Mouse (Mus musculus) heart, postnatal 0 days (tissue): ENCODE results near the gene Cenpn. TPM values are rescaled to one million over a fixed set of nuclear protein-coding genes. Genes with fewer than 3 reads are reported as not detected.
A peak's percentile ranks its signal among the peaks of the same experiment; 100 is the strongest.

ENCODE experiments used
- ATAC-seq: fragments of 200-750 bp; cut with Nextera tagmentation; 2 replicates; pipeline ENCODE4 v1.8.0; 2017; ENCODE audit warnings: low read depth, moderate number of reproducible peaks, moderate library complexity; ENCODE audit not compliant: insufficient read depth
- DNase-seq: peaks from one replicate; pipeline ENCODE4 v3.0.0-alpha.2; 2016; ENCODE audit warnings: low spot score
- H3K27ac ChIP-seq: fragments of 300-500 bp; sonication (generic); 2 replicates; pipeline ENCODE4 v1.5.1; 2014; ENCODE audit warnings: low read depth, mild to moderate bottlenecking
- H3K27me3 ChIP-seq: fragments of 300-500 bp; sonication (generic); 2 replicates; pipeline ENCODE4 v1.6.1; 2014; ENCODE audit warnings: low read length, mixed read lengths; ENCODE audit not compliant: control insufficient read depth, insufficient read depth
- H3K36me3 ChIP-seq: fragments of 300-500 bp; sonication (generic); replicated peaks from 2 replicates; pipeline ENCODE4 v1.6.1; 2014; ENCODE audit warnings: low read length, mixed read lengths; ENCODE audit not compliant: control insufficient read depth, insufficient read depth
- H3K4me1 ChIP-seq: fragments of 300-500 bp; sonication (generic); 2 replicates; pipeline ENCODE4 v1.6.1; 2014; ENCODE audit warnings: antibody characterized with exemption; ENCODE audit not compliant: control insufficient read depth, insufficient read depth
- H3K4me2 ChIP-seq: fragments of 300-500 bp; sonication (generic); 2 replicates; pipeline ENCODE4 v1.6.1; 2014; ENCODE audit warnings: low read depth, mild to moderate bottlenecking, low read length, moderate library complexity
- H3K4me3 ChIP-seq: fragments of 300-500 bp; sonication (generic); 2 replicates; pipeline ENCODE4 v1.5.1; 2014; ENCODE audit warnings: low read depth, low read length
- H3K9ac ChIP-seq: fragments of 300-500 bp; sonication (generic); replicated peaks from 2 replicates; pipeline ENCODE4 v1.6.1; 2014; ENCODE audit warnings: low read depth, low read length, mixed read lengths
- H3K9me3 ChIP-seq: fragments of 300-500 bp; sonication (generic); replicated peaks from 2 replicates; pipeline ENCODE4 v1.6.1; 2016; ENCODE audit warnings: low read length; ENCODE audit not compliant: control insufficient read depth
- CTCF ChIP-seq: IDR thresholded peaks from 2 replicates; pipeline ENCODE4 v1.5.1; 2016; ENCODE audit warnings: antibody characterized with exemption, control low read depth, low read depth
- EP300 ChIP-seq: IDR thresholded peaks from 2 replicates; pipeline ENCODE4 v1.6.1; 2016; ENCODE audit warnings: antibody characterized with exemption, low read depth
- WGBS: fragments of 180-500 bp; shearing (Covaris S2); extraction: QIAGEN DNeasy Blood & Tissue Kit; methylation state at CpG from one replicate; pipeline ENCODE4 v1.1.7; 2014; 5-methylcytosine and 5-hydroxymethylcytosine counted together
- polyA plus RNA-seq: library from polyadenylated mRNA; unstranded; fragments of >200 nt; fragmentation: Nextera tagmentation; extraction: Ambion mirVana; gene quantifications from 2 replicates; pipeline ENCODE4 v1.2.1, GENCODE M21; 2015
- total RNA-seq: library from RNA; depleted of rRNA; stranded (reverse); fragments of >200 nt; gene quantifications from 2 replicates; pipeline ENCODE4 v1.2.3, GENCODE M21; 2014; ENCODE audit warnings: low replicate concordance

Gene Cenpn
- total and polyA plus RNA-seq, 2 experiments from 2014 or later: 4.4 to 10.1 TPM

DNA sequence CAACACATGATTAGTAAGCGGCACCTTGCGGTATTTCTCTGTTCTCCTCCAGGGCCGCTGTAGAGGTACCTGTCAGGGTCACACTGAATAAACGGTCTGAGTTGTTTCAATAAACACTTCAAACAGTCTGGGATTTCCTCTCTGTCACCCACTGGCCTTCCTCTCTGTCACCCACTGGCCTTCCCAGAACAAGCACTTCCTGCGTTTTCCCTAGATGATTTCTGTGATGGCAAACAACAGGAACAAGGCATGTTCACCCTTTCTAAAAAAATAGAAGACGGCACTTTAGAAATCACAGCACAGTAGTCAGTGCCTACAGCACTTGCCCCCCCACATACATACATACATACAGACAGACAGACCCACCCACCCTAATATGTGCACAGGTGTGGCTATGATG lies 26.0 kb upstream of the Cenpn start:
- Histone ChIP-seq H3K27ac (no peak overlapping the region), H3K27me3 (no peaks in the 10 kb centered on the region), H3K4me1 (no peaks in the 10 kb centered on the region), H3K4me3 (no peak overlapping the region), H3K9ac (no peak overlapping the region), H3K9me3 (no peaks in the 10 kb centered on the region), H3K4me2 (no peak overlapping the region), H3K36me3 (peaks cover 23% of the 10 kb centered on the region; the same call in 1 of the 2 replicates)
- ATAC-seq (no peak), DNase-seq (no peak)
- no peak for TF ChIP-seq EP300
- no peak for TF ChIP-seq CTCF
- WGBS: 83% methylated on average over 6 of the region's 6 CpGs

DNA sequence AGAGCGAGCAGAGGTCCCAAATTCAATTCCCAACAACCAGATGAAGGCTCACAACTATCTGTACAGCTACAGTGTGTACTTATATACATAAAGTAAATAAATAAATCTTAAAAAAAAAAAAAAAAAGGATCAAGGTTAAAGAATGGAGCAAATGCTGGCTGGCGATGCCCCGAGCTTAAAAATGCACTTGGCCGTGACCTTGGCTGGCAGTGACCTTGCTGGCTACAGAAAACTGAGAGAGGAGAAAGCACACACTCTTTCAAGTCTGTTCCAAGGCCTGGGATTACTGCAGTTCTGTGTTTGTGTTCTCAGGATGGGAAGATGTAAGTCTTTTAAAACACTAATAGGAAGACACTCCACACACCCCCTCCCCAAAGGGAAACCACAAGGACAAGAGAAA lies 16.8 kb upstream of the Cenpn start:
- WGBS: 81% methylated on average over 4 of the region's 4 CpGs
- TF ChIP-seq EP300 (no peak), CTCF (no peak)
- ATAC-seq (no peak), DNase-seq (no peak)
- H3K9ac ChIP-seq: no peak overlapping the region
- H3K4me1 ChIP-seq: no peaks in the 10 kb centered on the region
- no peaks in the 10 kb centered on the region for H3K27me3 ChIP-seq
- no peaks in the 10 kb centered on the region for H3K9me3 ChIP-seq
- no peak overlapping the region for H3K4me2 ChIP-seq
- H3K27ac ChIP-seq: no peak overlapping the region
- H3K4me3 ChIP-seq: no peak overlapping the region
- H3K36me3 ChIP-seq: peaks cover 10% of the 10 kb centered on the region; the same call in 1 of the 2 replicates

DNA sequence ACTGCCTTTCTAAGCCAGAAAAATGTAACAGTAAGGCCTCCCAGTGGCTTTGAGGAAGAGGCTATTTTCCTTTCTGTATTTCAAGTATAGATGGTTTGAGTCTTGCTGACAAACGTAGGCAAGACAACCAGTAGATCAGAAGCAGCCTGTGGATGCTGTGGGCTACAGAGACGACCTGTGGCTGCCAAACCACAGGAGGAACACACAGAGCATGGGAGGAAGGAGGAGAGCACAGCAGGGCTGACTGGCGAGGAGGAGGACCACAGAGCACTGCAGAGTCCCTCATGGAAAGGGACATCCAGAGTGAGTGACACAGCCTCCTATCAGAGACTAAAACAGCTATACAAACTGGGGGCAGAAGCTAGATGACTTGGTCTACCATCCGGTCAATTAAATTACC lies 16.3 kb upstream of the Cenpn start:
- Histone ChIP-seq H3K27ac (no peak overlapping the region), H3K27me3 (no peaks in the 10 kb centered on the region), H3K36me3 (peaks cover 16% of the 10 kb centered on the region; the same call in 1 of the 2 replicates), H3K4me1 (no peaks in the 10 kb centered on the region), H3K9ac (no peak overlapping the region), H3K9me3 (no peaks in the 10 kb centered on the region), H3K4me2 (no peak overlapping the region), H3K4me3 (no peak overlapping the region)
- TF ChIP-seq CTCF: no peak
- 81% methylated on average over 4 of the region's 4 CpGs for WGBS
- DNase-seq (no peak), ATAC-seq (no peak)

DNA sequence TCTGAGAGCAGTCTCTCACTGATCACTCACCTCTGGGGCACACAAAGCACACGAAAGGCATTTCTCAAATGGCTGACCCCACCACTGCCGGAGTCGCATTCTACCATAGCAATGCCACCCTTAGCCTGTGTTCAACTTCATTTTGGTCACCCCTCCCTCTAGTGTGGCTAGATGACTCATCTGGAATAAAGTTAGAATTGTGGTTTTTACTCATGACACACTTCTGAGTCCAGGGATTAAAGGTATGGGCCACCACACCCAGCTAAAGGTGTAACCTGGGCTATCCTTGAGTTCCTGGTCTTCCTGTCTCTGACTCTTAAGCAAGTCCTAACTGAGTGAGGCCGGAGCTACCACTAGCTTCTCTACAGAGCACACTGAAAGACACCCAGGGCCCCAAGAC lies 15.7 kb upstream of the Cenpn start:
- Histone ChIP-seq H3K4me1 (no peaks in the 10 kb centered on the region), H3K9ac (no peak overlapping the region), H3K27me3 (no peaks in the 10 kb centered on the region), H3K9me3 (no peaks in the 10 kb centered on the region), H3K4me2 (no peak overlapping the region), H3K4me3 (no peak overlapping the region), H3K36me3 (peaks cover 21% of the 10 kb centered on the region; the same call in 1 of the 2 replicates), H3K27ac (no peak overlapping the region)
- DNase-seq: no peak
- WGBS: 84% methylated on average over 4 of the region's 4 CpGs
- no peak for ATAC-seq
- TF ChIP-seq CTCF: no peak
- no peak for TF ChIP-seq EP300

DNA sequence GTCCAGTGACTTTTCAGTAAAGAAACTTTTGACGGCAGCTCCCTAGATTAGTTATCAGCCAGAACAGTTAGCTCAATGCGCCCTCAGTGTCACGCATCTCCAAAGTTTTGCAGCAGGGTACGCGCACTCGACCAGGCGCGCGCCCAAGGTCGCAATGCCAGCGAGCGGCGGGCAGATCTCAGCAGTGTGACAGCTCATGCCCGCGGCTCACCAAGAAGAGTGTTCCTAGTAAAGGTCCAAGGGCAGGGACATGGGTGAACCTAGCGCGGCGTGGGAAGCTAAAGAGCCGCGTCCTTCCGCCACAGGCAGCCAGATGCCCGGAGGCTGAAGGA lies 559 bp upstream of the Cenpn start:
- Histone ChIP-seq H3K27ac (peak overlapping the region; percentile 94), H3K36me3 (peaks cover 14% of the 10 kb centered on the region), H3K4me3 (peak overlapping the region; percentile 93), H3K9ac (peak overlapping the region; percentile 75), H3K9me3 (no peaks in the 10 kb centered on the region), H3K4me1 (peaks cover 10% of the 10 kb centered on the region), H3K27me3 (no peaks in the 10 kb centered on the region), H3K4me2 (peak overlapping the region; percentile 66)
- no peak for DNase-seq
- TF ChIP-seq EP300 (no peak), CTCF (no peak)
- WGBS: 0% methylated on average over 22 of the region's 22 CpGs
- peak; percentile 61 for ATAC-seq

DNA sequence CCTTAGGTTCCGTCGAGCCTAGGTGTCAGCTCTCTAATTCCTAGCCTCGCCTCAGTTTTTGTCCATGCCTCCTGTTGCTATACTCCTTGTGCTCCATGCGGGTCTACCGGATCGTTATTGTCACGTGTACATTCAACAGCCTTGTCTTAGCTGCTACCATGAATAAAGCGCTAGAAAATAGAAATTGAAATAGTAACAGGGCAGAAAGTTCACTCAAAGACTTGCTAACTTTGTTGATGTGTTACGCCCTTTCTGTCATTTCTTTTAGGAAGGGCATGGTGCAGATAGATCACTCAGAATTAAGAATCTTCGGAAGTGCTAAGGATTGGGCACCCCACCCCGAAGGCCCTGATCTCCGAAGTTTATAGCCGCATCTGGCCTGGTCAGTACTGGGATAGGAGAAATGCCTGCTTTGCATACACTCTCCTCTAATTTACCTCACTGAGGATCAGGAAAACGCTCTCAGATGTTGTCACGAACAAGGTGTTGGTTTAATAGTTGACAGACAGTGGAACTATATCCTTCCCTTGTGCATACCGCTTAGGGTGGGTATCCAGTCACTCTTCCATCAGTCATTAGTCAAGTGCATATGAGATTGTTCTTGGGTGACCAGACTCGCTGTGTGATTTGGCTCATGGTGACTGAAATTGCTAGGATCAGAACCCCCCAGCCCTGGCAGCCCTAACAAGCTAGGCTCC lies 679 bp downstream of the Cenpn start:
- Histone ChIP-seq H3K4me2 (peak overlapping the region; percentile 66), H3K36me3 (peaks cover 16% of the 10 kb centered on the region), H3K9me3 (no peaks in the 10 kb centered on the region), H3K27ac (peak overlapping the region; percentile 94), H3K4me3 (peak overlapping the region; percentile 93), H3K4me1 (peaks cover 10% of the 10 kb centered on the region), H3K27me3 (no peaks in the 10 kb centered on the region), H3K9ac (peak overlapping the region; percentile 75)
- ATAC-seq (no peak), DNase-seq (no peak)
- 30% methylated on average over 17 of the region's 17 CpGs for WGBS
- no peak for TF ChIP-seq EP300
- TF ChIP-seq CTCF: no peak
